Mouse (Mus musculus) E14TG2a.4 (cell line): ENCODE data around the gene Psg17.

Source experiments
- CTCF ChIP-seq: conservative IDR thresholded peaks from 2 replicates; pipeline ENCODE4 v1.5.1; 2014; ENCODE audit warnings: low read length
- NANOG ChIP-seq: IDR thresholded peaks from 2 replicates; pipeline ENCODE4 v1.6.1; 2014; ENCODE audit warnings: borderline replicate concordance, low read length, mixed read lengths
- POU5F1 ChIP-seq: IDR thresholded peaks from 2 replicates; pipeline ENCODE4 v1.6.1; 2014; ENCODE audit warnings: low read length, borderline replicate concordance

GRCm38 (mm10) chr7:18862801-18863200 lies 41.4 kb upstream of the Psg17 start:
- no peak for TF ChIP-seq CTCF
- no peak for TF ChIP-seq POU5F1
- no peak for TF ChIP-seq NANOG
